Mouse (Mus musculus): ENCODE measurements around the gene Rpia.
A peak's percentile ranks its signal among the peaks of the same experiment; 100 is the strongest.

Rpia gene

DNA sequence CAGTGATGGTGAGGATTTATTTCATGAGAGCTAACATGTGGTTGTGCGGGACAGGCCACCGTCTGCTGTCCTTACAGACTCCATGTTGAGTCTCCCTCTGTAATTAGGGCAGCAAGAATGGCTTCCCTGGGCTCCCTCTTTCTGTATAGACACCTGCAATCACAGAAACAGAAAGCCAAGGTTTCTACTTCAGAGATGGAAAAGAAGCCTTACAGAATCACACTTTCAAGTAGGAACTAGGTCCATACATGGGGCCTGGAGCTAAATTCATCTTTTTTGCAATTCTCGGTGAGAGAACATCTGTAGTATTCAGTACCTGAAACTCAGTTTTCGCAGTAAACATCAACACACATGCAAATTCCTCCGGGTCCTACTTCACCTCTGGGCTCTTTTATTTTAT, 44.3 kb downstream of the Rpia start:
- DNase-seq = no peak

DNA sequence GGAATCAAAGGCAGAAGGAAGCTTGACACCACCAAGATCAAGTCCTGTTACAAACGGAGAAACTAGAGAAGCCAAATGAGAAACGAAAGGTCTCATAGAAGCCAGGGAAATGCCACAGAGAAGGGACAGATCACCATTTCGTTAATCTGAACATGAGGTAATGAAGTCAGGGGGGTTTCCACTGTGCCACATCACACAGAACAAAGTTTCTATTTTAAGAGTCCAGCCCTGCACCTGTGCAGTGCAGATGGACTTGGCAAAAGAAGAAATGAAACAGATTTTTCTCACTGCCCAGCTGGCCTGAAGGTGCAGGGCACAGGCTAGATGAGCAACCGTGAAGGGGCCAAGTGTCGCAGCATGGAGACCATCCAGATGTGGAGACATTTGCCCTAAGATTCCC, 48.1 kb downstream of the Rpia start:
- no peak for DNase-seq

DNA sequence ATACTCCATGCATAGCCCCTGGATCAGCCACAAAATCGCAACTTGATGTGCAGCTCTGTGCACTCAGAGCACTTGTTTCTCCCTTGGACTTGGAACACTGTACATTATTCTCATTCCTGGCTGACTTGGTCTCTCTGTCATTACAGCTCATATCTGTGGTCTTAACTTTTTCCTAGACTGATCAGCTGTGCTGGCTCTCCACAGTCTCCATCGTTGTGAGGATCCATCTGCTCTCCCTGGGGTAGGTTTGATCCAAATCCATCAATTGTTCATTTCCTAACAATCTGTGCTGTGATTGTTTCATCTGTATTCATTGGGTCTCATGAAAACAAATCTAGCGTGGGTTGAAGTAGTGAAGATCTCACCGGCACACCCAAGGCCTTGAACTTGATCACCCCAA, 49.2 kb downstream of the Rpia start:
- DNase-seq = no peak

DNA sequence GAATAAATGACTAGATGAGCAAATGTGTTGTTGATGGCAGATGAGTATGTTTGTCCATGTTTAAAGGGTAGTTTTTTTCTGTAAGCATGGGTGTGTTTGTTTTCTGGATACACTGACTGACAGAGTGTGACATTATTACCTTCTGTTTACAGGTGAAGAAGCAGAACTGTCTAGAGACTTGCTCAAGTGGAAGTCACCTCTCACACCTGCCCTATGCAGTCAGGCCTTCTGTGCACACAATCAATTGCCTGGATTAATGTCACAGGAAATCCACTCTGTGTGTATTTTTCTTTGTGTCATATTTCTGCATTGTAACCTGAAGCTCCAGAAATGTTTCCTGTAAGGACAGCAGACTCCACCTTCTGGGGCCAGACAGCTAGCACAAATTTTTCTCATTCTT, 51.5 kb downstream of the Rpia start:
- no peak for DNase-seq

DNA sequence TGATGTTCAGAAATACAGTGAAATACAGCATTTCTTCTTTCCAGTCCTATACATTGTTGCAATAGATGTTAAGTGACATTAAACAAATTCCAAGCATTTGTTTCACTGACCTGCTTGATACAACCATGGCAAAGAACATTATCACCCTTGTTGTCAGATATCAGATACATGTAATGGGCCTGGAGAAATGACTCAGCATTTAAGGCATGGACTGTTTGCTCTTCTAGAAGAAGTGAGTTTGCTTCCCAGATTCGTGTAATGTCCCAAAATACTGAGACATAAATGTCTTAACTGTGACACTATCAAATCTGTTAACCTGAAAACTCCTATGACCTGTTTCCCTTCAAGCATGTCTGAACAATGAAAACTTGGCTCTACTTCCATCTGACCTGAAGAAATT, 52.6 kb downstream of the Rpia start:
- DNase-seq = no peak

- no peak for DNase-seq
These were observed 56.5 kb downstream of the Rpia start for GRCm38 (mm10) chr6:70735528-70735927.

DNA sequence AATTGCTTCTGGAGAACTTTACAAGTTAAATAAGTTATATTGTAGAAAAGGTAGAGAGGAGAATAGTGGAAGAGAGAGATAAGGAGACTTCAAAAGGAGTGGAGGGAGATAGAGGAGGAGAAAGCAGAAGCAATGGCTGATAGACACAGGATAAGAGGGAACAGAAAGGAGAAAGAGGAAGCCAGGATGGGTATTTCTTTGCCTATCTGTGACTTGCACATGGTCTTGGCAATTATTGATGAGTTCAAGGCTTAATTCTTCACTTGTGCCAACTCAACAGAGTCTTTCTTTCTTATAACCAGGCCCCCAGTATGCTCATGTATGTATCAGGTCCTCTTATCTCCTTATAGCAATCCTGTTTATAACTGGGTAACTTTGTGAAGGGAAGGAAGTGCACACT, 61.2 kb downstream of the Rpia start:
- DNase-seq = no peak

DNA sequence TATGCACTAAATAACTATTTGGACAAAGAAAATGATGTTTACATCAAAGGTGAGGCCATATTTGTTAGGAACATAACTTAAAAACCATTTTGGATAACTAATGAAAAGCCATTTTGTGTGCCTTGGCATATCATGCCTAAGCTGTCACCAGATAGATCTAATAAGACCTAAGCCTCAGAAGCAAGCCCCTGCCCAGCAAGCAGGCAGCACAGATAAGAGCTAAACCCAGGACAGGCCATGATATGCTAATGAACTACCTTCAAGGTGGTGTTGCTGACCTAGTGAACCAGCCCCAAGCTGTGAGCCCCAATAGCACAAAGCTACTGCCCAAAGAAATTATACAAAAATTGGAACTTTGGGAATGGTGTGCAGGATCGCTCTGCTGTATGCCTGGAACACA, 62.9 kb downstream of the Rpia start:
- DNase-seq = no peak

DNA sequence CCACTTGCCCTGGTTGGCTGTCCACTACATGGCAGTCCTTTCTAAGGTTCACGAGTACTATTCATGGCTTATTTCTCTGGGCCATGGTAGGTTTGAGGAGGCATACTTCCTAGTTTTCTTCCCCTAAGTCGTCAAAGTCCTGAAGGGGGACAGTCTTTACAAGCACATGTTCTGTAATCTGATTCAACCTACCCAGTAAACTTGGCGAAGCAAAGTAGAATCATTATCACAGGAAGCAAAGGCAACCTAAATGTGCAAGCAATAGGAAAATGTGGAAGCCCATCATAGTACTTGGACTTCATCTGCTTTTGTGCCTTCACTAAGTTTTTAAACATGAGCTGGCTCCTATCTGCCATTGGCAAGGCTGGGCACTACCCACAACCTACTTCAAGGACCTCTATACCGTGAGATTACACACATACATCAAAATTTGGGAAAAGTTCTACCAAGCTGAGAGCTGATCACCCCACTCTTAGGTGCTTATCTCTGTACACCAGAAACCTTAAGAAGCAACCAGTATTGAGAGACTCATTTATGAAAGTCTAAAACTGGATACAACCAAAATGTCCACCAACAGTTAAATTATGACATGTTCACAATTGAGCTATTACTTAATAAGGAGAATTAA, 64.8 kb downstream of the Rpia start:
- no peak for DNase-seq

DNA sequence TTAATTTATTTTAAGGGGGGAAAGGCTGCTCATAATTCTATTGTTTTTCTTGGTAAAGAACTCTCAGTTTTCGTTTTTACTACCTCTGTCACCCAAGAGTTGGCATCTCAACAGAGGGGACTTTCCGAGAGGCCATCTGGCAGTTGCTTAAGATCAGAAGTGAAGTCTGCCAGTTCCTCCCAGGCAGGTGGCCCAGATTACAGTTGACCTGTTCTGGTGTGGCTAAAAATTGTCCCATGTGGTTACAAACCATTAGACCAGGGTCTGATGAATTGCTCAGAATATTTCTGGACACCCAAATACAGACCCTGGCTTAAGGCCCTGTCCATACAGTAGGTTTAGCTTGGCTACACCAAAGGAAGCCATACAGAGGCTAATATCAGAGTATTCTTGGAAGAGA, 66.4 kb downstream of the Rpia start:
- no peak for DNase-seq

GRCm38 (mm10) chr6:70724722-70725121, 67.3 kb downstream of the Rpia start:
- DNase-seq = no peak

DNA sequence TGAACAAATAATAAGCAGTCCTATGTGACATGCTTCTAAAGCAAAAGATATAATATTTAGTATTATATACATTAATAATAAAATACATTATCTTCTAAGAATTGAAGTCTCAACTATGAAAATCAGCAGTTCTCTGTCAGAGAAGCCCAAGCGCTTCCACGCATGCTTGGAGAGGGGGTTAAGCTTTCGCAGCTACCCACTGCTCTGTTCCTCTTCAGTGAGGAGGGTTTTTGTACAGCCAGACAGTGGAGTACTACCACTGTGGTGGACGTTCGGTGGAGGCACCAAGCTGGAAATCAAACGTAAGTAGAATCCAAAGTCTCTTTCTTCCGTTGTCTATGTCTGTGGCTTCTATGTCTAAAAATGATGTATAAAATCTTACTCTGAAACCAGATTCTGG, 69.7 kb downstream of the Rpia start:
- no peak for DNase-seq

- no peak for DNase-seq
These were observed 73.3 kb downstream of the Rpia start for GRCm38 (mm10) chr6:70718760-70719159.

GRCm38 (mm10) chr6:70718164-70718563, 73.9 kb downstream of the Rpia start:
- no peak for DNase-seq

DNA sequence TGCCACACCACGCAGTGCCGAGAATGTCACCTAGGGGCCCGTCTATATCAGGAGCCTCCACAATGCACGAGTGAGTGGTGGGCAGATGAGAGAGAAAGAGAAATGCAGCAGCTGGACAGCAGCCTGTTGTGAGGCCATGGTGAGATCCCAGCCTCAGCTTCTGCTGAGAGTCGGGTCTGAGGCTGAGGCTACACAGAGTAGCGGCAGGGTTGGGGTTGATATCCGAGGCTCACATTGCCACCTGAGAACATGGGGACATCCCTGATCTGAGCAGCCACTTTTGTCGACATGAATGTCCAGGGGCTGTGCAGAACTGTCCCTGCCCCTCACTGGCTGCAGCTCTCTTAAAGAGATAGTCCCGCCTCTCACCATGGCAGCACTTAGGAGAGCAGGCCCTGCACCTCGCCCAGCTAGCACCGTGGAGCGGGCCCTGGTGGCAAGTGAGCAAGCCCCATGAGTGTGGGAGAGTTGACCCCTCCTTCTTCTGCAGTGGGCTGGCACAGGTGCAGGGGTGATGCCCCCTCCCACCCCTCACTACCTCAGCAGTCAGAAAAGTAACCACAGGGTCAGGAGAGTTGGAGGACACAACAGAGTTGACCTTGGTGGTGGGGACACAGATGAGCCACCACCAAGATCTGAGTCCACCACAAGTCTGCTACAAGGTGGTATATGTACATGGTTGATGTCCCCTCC, 75.2 kb downstream of the Rpia start:
- DNase-seq = peak; percentile 16
